Mouse (Mus musculus): Measurements from ENCODE around the gene Pkd2l1. TPM values are rescaled to one million over a fixed set of nuclear protein-coding genes. Genes with fewer than 3 reads are reported as not detected.

Gene Pkd2l1
- polyA plus RNA-seq, 1 experiment from 2014 or later: not detected

GRCm38 (mm10) chr19:44198494-44198893, 6.3 kb upstream of the Pkd2l1 start:
- Histone ChIP-seq H3K9me3 (ENCODE audit: control insufficient read depth, low read length) (no peaks in the 10 kb centered on the region), H3K27me3 (ENCODE audit: control insufficient read depth, insufficient read depth, low read length) (no peaks in the 10 kb centered on the region), H3K27ac (replicated peaks) (no peak overlapping the region), H3K36me3 (ENCODE audit: control insufficient read depth, insufficient read depth, low read length) (no peaks in the 10 kb centered on the region), H3K4me1 (replicated peaks; ENCODE audit: control insufficient read depth, insufficient read depth) (no peaks in the 10 kb centered on the region), H3K4me3 (ENCODE audit: low read depth, low read length) (no peak overlapping the region), H3K9ac (ENCODE audit: low read length) (no peak overlapping the region), H3K4me2 (replicated peaks; ENCODE audit: low read depth) (no peak overlapping the region)
- no peak for DNase-seq (ENCODE audit: low spot score)
- TF ChIP-seq CTCF (IDR thresholded peaks at IDR 0.05; ENCODE audit: low read depth): no peak
- no peak for TF ChIP-seq EP300 (optimal IDR thresholded peaks at IDR 0.05)
- WGBS: 76% methylated on average over 6 of the region's 6 CpGs
- ATAC-seq (ENCODE audit: low FRiP score, low TSS enrichment): no peak

GRCm38 (mm10) chr19:44197053-44197852, 5.0 kb upstream of the Pkd2l1 start:
- H3K4me2 ChIP-seq (replicated peaks; ENCODE audit: low read depth): no peak overlapping the region
- H3K27me3 ChIP-seq (ENCODE audit: control insufficient read depth, insufficient read depth, low read length): no peaks in the 10 kb centered on the region
- no peak for TF ChIP-seq CTCF (IDR thresholded peaks at IDR 0.05; ENCODE audit: low read depth)
- TF ChIP-seq EP300 (optimal IDR thresholded peaks at IDR 0.05): no peak
- no peaks in the 10 kb centered on the region for H3K36me3 ChIP-seq (ENCODE audit: control insufficient read depth, insufficient read depth, low read length)
- DNase-seq (ENCODE audit: low spot score) (no peak), ATAC-seq (ENCODE audit: low FRiP score, low TSS enrichment) (no peak)
- no peak overlapping the region for H3K27ac ChIP-seq (replicated peaks)
- H3K9ac ChIP-seq (ENCODE audit: low read length): no peak overlapping the region
- no peak overlapping the region for H3K4me3 ChIP-seq (ENCODE audit: low read depth, low read length)
- H3K4me1 ChIP-seq (replicated peaks; ENCODE audit: control insufficient read depth, insufficient read depth): no peaks in the 10 kb centered on the region
- no peaks in the 10 kb centered on the region for H3K9me3 ChIP-seq (ENCODE audit: control insufficient read depth, low read length)
- WGBS: 80% methylated on average over 10 of the region's 10 CpGs

- ATAC-seq (ENCODE audit: low FRiP score, low TSS enrichment) (no peak), DNase-seq (ENCODE audit: low spot score) (peak; percentile 69)
- no peaks in the 10 kb centered on the region for H3K27me3 ChIP-seq (ENCODE audit: control insufficient read depth, insufficient read depth, low read length)
- no peak for TF ChIP-seq EP300 (optimal IDR thresholded peaks at IDR 0.05)
- TF ChIP-seq CTCF (IDR thresholded peaks at IDR 0.05; ENCODE audit: low read depth): peak; percentile 89
- H3K9me3 ChIP-seq (ENCODE audit: control insufficient read depth, low read length): no peaks in the 10 kb centered on the region
- H3K4me1 ChIP-seq (replicated peaks; ENCODE audit: control insufficient read depth, insufficient read depth): no peaks in the 10 kb centered on the region
- H3K4me3 ChIP-seq (ENCODE audit: low read depth, low read length): no peak overlapping the region
- H3K4me2 ChIP-seq (replicated peaks; ENCODE audit: low read depth): no peak overlapping the region
- 15% methylated on average over 7 of the region's 7 CpGs for WGBS
- no peaks in the 10 kb centered on the region for H3K36me3 ChIP-seq (ENCODE audit: control insufficient read depth, insufficient read depth, low read length)
- H3K27ac ChIP-seq (replicated peaks): no peak overlapping the region
- no peak overlapping the region for H3K9ac ChIP-seq (ENCODE audit: low read length)
Measured at GRCm38 (mm10) chr19:44195138-44195537, 2.9 kb upstream of the Pkd2l1 start.

- no peak overlapping the region for H3K4me3 ChIP-seq (ENCODE audit: low read depth, low read length)
- no peak overlapping the region for H3K9ac ChIP-seq (ENCODE audit: low read length)
- no peaks in the 10 kb centered on the region for H3K9me3 ChIP-seq (ENCODE audit: control insufficient read depth, low read length)
- no peak for TF ChIP-seq EP300 (optimal IDR thresholded peaks at IDR 0.05)
- TF ChIP-seq CTCF (IDR thresholded peaks at IDR 0.05; ENCODE audit: low read depth): no peak
- DNase-seq (ENCODE audit: low spot score): no peak
- no peak overlapping the region for H3K4me2 ChIP-seq (replicated peaks; ENCODE audit: low read depth)
- no peak for ATAC-seq (ENCODE audit: low FRiP score, low TSS enrichment)
- 71% methylated on average over 7 of the region's 7 CpGs for WGBS
- H3K36me3 ChIP-seq (ENCODE audit: control insufficient read depth, insufficient read depth, low read length): no peaks in the 10 kb centered on the region
- H3K27ac ChIP-seq (replicated peaks): no peak overlapping the region
- no peaks in the 10 kb centered on the region for H3K4me1 ChIP-seq (replicated peaks; ENCODE audit: control insufficient read depth, insufficient read depth)
- no peaks in the 10 kb centered on the region for H3K27me3 ChIP-seq (ENCODE audit: control insufficient read depth, insufficient read depth, low read length)
Measured at GRCm38 (mm10) chr19:44193906-44194305, 1.7 kb upstream of the Pkd2l1 start.

DNA sequence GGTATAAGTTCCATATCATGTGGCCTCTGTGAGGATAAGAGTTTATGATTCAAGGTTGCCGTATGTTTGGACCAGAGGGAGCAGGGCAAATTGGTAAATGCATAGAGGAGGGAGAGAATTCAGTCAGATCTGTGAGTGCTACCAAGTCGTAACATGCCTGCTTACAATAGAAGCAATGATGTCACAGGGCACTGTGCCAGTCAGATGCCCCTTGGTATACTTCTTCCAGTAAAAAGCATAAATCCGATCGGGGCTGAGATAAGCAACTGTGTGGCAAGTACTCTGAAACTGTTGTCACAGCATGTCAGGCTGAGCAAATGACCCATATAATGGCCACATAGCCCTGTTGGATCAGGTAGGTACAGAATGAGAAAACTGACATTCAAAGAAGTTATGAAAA, 3.2 kb downstream of the Pkd2l1 start:
- 54% methylated on average over 4 of the region's 4 CpGs for WGBS
- no peaks in the 10 kb centered on the region for H3K4me1 ChIP-seq (replicated peaks; ENCODE audit: control insufficient read depth, insufficient read depth)
- DNase-seq (ENCODE audit: low spot score): no peak

DNA sequence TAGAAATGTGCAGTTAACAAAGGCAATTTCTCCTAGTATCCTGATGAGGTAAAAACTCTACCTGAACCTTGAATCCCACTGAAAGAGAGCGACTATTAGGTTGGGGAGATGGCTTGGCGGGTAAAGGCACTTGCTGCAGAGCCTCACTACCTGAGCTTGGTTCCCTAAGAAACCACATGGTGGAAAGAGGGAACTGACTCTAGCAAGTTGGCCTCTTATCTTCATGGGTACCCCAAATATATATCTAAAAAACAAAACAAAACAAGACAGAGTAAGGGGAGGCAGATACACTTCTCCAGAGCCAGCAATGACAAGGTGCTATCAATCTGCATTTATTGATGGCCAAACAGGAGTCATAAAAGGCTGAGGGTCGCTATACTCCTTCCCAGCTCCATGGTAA, 8.3 kb downstream of the Pkd2l1 start:
- H3K36me3 ChIP-seq (ENCODE audit: control insufficient read depth, insufficient read depth, low read length): no peaks in the 10 kb centered on the region
- DNase-seq (ENCODE audit: low spot score) (no peak), ATAC-seq (ENCODE audit: low FRiP score, low TSS enrichment) (no peak)
- H3K27ac ChIP-seq (replicated peaks): no peak overlapping the region
- no peak overlapping the region for H3K4me3 ChIP-seq (ENCODE audit: low read depth, low read length)
- no peaks in the 10 kb centered on the region for H3K9me3 ChIP-seq (ENCODE audit: control insufficient read depth, low read length)
- H3K9ac ChIP-seq (ENCODE audit: low read length): no peak overlapping the region
- H3K4me2 ChIP-seq (replicated peaks; ENCODE audit: low read depth): no peak overlapping the region
- no peaks in the 10 kb centered on the region for H3K27me3 ChIP-seq (ENCODE audit: control insufficient read depth, insufficient read depth, low read length)
- no peaks in the 10 kb centered on the region for H3K4me1 ChIP-seq (replicated peaks; ENCODE audit: control insufficient read depth, insufficient read depth)
- 65% methylated on average over 3 of the region's 3 CpGs for WGBS
- TF ChIP-seq EP300 (optimal IDR thresholded peaks at IDR 0.05) (no peak), CTCF (IDR thresholded peaks at IDR 0.05; ENCODE audit: low read depth) (no peak)

More for the DNA sequence above, 3.2 kb downstream of the Pkd2l1 start:
- no peaks in the 10 kb centered on the region for H3K9me3 ChIP-seq (ENCODE audit: control insufficient read depth, low read length)
- no peaks in the 10 kb centered on the region for H3K36me3 ChIP-seq (ENCODE audit: control insufficient read depth, insufficient read depth, low read length)
- H3K4me3 ChIP-seq (ENCODE audit: low read depth, low read length): no peak overlapping the region
- H3K27ac ChIP-seq (replicated peaks): no peak overlapping the region
- TF ChIP-seq EP300 (optimal IDR thresholded peaks at IDR 0.05): no peak
- no peak for TF ChIP-seq CTCF (IDR thresholded peaks at IDR 0.05; ENCODE audit: low read depth)
- H3K27me3 ChIP-seq (ENCODE audit: control insufficient read depth, insufficient read depth, low read length): no peaks in the 10 kb centered on the region
- ATAC-seq (ENCODE audit: low FRiP score, low TSS enrichment): no peak
- no peak overlapping the region for H3K4me2 ChIP-seq (replicated peaks; ENCODE audit: low read depth)
- no peak overlapping the region for H3K9ac ChIP-seq (ENCODE audit: low read length)

Data from stomach, postnatal 0 days (tissue).